Mouse (Mus musculus) G1E (cell line): ENCODE data around the gene Ccr4.

Source experiments
- CTCF ChIP-seq: IDR thresholded peaks from 2 replicates; pipeline ENCODE4 v1.5.1; 2012; ENCODE audit warnings: low read depth, low read length, inconsistent platforms, mixed read lengths
- GATA1 ChIP-seq: IDR thresholded peaks from 2 replicates; pipeline ENCODE4 v1.6.1; 2012; ENCODE audit warnings: borderline replicate concordance, low read length, inconsistent platforms, mixed read lengths

- TF ChIP-seq CTCF: no peak
- TF ChIP-seq GATA1: no peak
Observed at GRCm38 (mm10) chr9:114538996-114539563, 34.4 kb upstream of the Ccr4 start.
